18 mouse cellular contexts compared by ENCODE assay signal in genomic region chr3:154593596-154593995, GRCm38 (mm10).
"Had no signal": no experiment of that assay in that cellular context is flagged by ENCODE, and none has a peak within 500 bp of the region (broad histone marks: within the 10 kb centered on the region; RNA-seq: fewer than 3 reads in every experiment).

No protein-coding gene starts in this region.

- H3K4me2 ChIP-seq: lung, embryonic 14.5 days; neural tube, embryonic 13.5 days; neural tube, embryonic 15.5 days had no signal

- H3K27ac ChIP-seq: midbrain, embryonic 10.5 days; neural tube, embryonic 13.5 days; neural tube, embryonic 15.5 days had no signal

- ATAC-seq: midbrain, embryonic 16.5 days had no signal

- H3K4me3 ChIP-seq: midbrain, embryonic 10.5 days; myocyte; neural tube, embryonic 13.5 days; neural tube, embryonic 15.5 days had no signal

- H3K27me3 ChIP-seq: neural tube, embryonic 13.5 days; neural tube, embryonic 15.5 days had no signal

- H3K9me3 ChIP-seq: midbrain, embryonic 10.5 days; neural tube, embryonic 13.5 days; neural tube, embryonic 15.5 days had no signal

- DNase-seq: lung, adult 18-20 months; lung, embryonic 14.5 days; lung, postnatal 10 days; lung, postnatal 4 days; midbrain, embryonic 14.5 days; retina, postnatal 1 day; right cerebral cortex, adult 18-20 months; right cerebral cortex, postnatal 25 days; right cerebral cortex, postnatal 4 days; spleen, adult 18-20 months; thymus, adult 18-20 months; thymus, postnatal 14 days; thymus, postnatal 36 days had no signal

- H3K9ac ChIP-seq: lung, embryonic 14.5 days; neural tube, embryonic 13.5 days; neural tube, embryonic 15.5 days had no signal
